Mouse (Mus musculus) subcutaneous adipose tissue, adult 2 months (tissue): ENCODE measurements around the gene Camk2n1. TPM values are rescaled to one million over a fixed set of nuclear protein-coding genes. Genes with fewer than 3 reads are reported as not detected.

ENCODE experiments used
- polyA plus RNA-seq: library from polyadenylated mRNA; depleted of rRNA; stranded (reverse); fragments of >200 nt; gene quantifications from 2 replicates; pipeline ENCODE4 v1.2.3, GENCODE M21; 2012; ENCODE audit warnings: low replicate concordance; rRNA removed

Gene Camk2n1
- polyA plus RNA-seq: 3.9 and 10.8 TPM in 2 replicates

DNA sequence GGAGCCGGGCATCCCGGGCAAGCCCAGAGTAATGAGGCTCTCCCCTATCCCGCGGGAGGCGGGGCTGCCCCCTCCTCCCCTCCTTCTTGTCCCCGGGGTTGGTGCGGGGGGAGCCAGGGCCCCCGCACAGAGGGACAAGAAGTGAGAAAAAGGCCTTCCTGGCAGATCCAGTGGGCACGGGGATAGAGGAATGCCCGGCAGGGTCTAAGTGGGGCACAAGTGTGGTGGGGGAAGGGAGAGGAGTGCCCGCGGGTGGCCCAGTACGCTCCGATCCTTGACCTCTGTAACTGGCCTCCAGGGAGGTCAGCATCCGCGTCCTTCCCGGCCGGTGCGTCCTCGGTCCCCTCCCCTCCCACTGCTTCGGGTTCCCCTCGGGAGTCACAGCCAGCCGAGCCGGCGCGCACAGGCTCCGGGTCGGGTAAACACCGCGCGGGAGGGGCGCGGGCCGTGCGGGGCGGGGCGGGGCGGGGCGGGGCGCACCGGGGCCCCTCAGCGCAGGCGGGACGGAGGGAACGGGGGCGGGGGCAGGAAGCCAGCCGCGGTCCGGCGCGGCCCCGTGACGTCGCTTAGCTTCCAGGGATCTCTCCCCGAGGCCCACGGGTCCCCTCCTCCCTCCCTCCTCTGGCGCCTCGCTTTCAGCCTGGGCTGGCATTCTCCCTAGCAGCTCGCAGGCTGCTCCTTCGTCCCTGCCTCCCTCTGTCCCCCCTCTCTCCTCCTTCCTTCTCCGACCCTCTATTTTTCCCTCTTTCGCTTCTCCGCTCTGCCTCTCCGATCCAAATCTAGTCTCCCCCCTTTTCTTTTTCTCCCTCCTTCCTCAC, at the start of gene Camk2n1:
Camk2n1 (plus strand) TSS at position 562 of the 818 bp plus-strand sequence.

DNA sequence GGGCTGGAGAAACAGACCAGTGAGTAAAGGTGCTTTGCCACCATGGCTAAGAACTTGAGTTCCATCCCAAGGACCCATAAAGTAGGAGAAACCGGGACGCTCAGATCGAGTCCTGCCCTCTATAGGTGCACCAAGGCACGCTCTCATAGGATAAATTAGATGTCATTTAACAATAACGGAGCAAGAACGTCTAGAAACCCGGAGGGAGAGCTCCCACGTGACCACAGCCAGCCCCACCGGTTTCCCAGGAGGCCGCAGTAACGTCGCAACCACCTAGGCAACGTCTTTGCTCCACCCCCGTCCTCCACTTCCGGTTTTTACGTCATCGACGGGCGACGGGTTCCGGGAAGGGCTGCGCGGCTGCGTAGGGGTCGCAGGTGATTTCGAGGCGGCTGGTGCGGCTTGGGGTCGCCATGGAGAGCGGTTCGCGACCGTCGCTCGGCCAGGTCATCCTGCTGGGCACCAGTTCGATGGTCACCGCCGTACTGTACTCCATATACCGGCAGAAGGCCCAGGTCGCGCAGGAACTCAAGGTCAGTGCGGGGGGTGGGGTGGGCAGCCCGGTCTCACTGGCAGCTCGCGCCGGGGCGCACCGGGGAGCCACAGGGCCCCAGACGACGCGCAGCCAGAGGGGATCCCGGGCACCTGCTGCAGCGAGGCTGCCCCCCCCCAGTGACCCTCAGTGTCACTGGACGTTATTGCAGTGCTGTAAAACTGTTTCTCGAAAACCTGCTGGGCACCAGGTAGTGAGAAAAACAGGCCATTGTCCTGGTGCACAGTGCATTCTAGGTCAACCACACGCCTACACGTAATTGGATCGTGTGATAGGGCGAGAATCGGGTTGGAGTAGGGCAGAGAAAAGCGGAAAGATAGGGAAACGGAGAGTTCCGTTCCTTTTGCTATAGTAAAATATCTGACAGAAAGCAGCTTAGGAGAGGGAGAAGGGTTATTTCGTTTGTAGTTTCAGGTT, 19.5 kb upstream of the Camk2n1 start, which contains the start of gene Mul1:
Mul1 (plus strand) TSS at position 325 of the 970 bp plus-strand sequence.

Other genes starting within 250 kb of the Camk2n1 start
- gene Hp1bp3, start 238.0 kb upstream of the Camk2n1 start, polyA plus RNA-seq: 55.8 and 89.3 TPM in 2 replicates
- 0.29 and 0.48 TPM in 2 replicates for gene Sh2d5, start 203.9 kb upstream of the Camk2n1 start, polyA plus RNA-seq
- 0.85 and 1.7 TPM in 2 replicates for gene Kif17, start 203.9 kb upstream of the Camk2n1 start, polyA plus RNA-seq
- 160 and 305 TPM in 2 replicates for gene Ddost, start 149.6 kb upstream of the Camk2n1 start, polyA plus RNA-seq
- 145 and 249 TPM in 2 replicates for gene Pink1, start 128.0 kb upstream of the Camk2n1 start, polyA plus RNA-seq
- gene Cda, start 86.3 kb upstream of the Camk2n1 start, polyA plus RNA-seq: 4.3 and 5.6 TPM in 2 replicates
- gene Fam43b, start 57.8 kb upstream of the Camk2n1 start, polyA plus RNA-seq: 0.04 TPM in 1 of 2 replicates, not detected in the other
- 19.9 and 22.4 TPM in 2 replicates for gene Mul1, start 19.6 kb upstream of the Camk2n1 start, polyA plus RNA-seq
- gene Vwa5b1, start 181.6 kb downstream of the Camk2n1 start, polyA plus RNA-seq: not detected in 2 replicates